Mouse (Mus musculus) midbrain, embryonic 12.5 days (tissue): ENCODE measurements around the gene Akap10. TPM values are rescaled to one million over a fixed set of nuclear protein-coding genes. Genes with fewer than 3 reads are reported as not detected.

Experiments
- ATAC-seq: fragments of 200-750 bp; cut with Nextera tagmentation; 2 replicates; pipeline ENCODE4 v1.8.0; 2017; ENCODE audit warnings: low read depth, moderate TSS enrichment, moderate library complexity; ENCODE audit not compliant: low FRiP score
- H3K27ac ChIP-seq: fragments of 300-500 bp; sonication (generic); replicated peaks from 2 replicates; pipeline ENCODE4 v1.5.1; 2016; ENCODE audit warnings: mild to moderate bottlenecking
- H3K27me3 ChIP-seq: fragments of 300-500 bp; sonication (generic); 2 replicates; pipeline ENCODE4 v1.6.1; 2016; ENCODE audit warnings: mild to moderate bottlenecking
- H3K36me3 ChIP-seq: fragments of 300-500 bp; sonication (generic); 2 replicates; pipeline ENCODE4 v1.6.1; 2016
- H3K4me1 ChIP-seq: fragments of 300-500 bp; sonication (generic); 2 replicates; pipeline ENCODE4 v1.6.1; 2016
- H3K4me2 ChIP-seq: fragments of 300-500 bp; sonication (generic); replicated peaks from 2 replicates; pipeline ENCODE4 v1.6.1; 2016; ENCODE audit warnings: mild to moderate bottlenecking, moderate library complexity
- H3K4me3 ChIP-seq: fragments of 300-500 bp; sonication (generic); 2 replicates; pipeline ENCODE4 v1.5.1; 2016; ENCODE audit warnings: mild to moderate bottlenecking
- H3K9ac ChIP-seq: fragments of 300-500 bp; sonication (generic); replicated peaks from 2 replicates; pipeline ENCODE4 v1.6.1; 2016; ENCODE audit warnings: mild to moderate bottlenecking, moderate library complexity
- H3K9me3 ChIP-seq: fragments of 300-500 bp; sonication (generic); 2 replicates; pipeline ENCODE4 v1.6.1; 2016; ENCODE audit warnings: mild to moderate bottlenecking
- WGBS: fragments of 180-500 bp; shearing (Covaris S2); methylation state at CpG from one replicate; pipeline ENCODE4 v1.1.7; 2016; 5-methylcytosine and 5-hydroxymethylcytosine counted together
- polyA plus RNA-seq: library from polyadenylated mRNA; unstranded; fragments of >200 nt; fragmentation: Nextera tagmentation; extraction: Ambion mirVana; gene quantifications from 2 replicates; pipeline ENCODE4 v1.2.1, GENCODE M21; 2016

Gene Akap10
- polyA plus RNA-seq, 1 experiment from 2014 or later, result 19.0 TPM

DNA sequence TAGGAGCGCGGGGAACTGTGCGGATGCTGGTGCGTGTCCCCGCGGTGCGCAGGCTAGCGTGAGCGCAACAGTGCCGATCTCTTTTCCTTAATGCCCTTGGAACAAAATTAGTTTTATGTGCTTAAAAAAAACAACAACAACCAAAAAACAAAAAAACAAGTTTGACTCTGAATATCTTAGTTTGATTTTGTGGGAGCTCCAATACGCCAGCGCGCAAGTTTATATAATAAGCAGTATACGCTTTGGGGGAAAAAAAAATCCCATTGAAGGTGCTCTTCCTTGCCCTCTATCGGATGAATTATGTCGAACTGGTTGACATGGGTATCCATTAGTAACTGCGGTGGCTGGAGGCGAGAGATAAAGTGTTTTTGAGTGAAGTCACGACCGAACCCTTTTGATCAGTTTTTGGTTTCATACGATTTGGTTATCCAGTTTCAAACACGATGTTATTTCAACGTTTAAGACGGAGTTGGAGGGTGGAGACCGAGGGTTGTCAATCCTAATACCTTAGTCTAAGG lies 27.3 kb upstream of the Akap10 start:
- H3K36me3 ChIP-seq, result no peaks in the 10 kb centered on the region
- H3K27me3 ChIP-seq, result peaks cover 24% of the 10 kb centered on the region
- H3K27ac ChIP-seq, result no peak overlapping the region
- H3K4me3 ChIP-seq, result peak overlapping the region; percentile 72
- peak overlapping the region; percentile 63 for H3K9ac ChIP-seq
- no peaks in the 10 kb centered on the region for H3K9me3 ChIP-seq
- ATAC-seq, result no peak
- H3K4me2 ChIP-seq, result peak overlapping the region; percentile 100
- H3K4me1 ChIP-seq, result no peaks in the 10 kb centered on the region; the same call in 1 of the 2 replicates
- 6% methylated on average over 25 of the region's 25 CpGs for WGBS

DNA sequence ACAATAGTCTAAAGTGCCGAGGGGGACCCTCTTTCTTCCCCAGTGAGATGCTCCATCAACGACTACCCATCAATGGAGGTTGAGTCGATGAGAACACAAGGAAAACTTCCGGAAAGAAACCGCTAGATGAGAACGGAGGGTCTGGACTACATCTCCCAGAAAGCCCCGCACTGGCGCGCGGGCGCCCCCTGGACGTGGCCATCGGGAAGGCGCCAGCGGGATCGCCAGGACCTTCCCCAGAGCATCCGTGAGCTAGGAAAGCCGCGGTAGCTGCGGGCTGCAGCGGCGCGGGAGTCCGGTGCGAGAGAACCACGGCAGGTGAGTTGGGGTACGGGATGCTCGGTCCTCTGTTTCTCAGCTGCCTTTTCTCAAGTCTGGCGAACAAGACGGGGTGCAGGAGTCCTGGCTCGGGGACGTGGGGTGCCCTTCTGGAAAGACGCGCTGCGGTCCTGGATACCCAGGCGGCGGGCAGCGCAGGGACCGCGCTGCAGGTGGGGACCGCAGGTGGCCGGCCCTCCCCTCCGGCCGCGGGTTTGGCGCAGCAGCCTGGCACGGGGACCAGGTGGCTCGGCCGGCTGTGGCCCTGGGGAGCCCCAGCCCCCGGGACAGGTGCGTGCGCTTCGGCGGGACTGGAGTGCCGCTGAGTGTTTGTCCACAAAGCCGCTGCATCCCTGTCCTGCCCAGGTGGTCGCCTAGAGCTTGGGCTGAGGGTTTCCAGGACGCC lies 26.7 kb upstream of the Akap10 start, which contains the start of gene Specc1:
Gene Specc1 (plus strand): TSS at position 192 of the 724 bp plus-strand sequence.
- whole genome bisulfite sequencing, result under 1% methylated on average over 52 of the region's 58 CpGs
- Histone ChIP-seq H3K36me3 (no peaks in the 10 kb centered on the region), H3K9ac (peak within 1 kb of the TSS; percentile 63), H3K4me2 (peak within 1 kb of the TSS; percentile 100), H3K4me3 (peak within 1 kb of the TSS; percentile 72), H3K27me3 (peaks cover 24% of the 10 kb centered on the region), H3K27ac (no peak within 1 kb of the TSS), H3K9me3 (no peaks in the 10 kb centered on the region), H3K4me1 (no peaks in the 10 kb centered on the region; the same call in 1 of the 2 replicates)
- peak; percentile 94 for ATAC-seq

DNA sequence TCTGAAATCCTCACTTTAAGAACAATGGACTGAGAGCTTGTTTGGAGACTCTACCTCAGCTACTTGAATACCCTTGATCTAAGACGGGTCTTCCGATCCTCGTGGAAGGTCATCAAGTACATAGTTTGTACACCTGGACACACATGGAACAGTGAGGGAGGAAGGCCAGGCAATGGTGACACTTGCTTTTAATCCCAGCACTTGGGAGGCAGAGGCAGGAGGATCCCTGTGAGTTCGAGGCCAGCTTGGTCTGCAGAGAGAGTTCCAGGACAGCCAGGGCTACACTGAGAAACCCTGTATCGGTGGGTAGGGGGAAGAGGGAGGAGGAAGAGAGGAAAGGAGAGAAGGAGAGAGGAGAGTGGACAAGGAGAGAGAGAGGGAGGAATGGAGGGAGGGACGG lies 25.9 kb upstream of the Akap10 start:
- Histone ChIP-seq H3K27ac (no peak overlapping the region), H3K4me2 (peak overlapping the region; percentile 100), H3K36me3 (no peaks in the 10 kb centered on the region), H3K4me3 (no peak overlapping the region; the same call in 1 of the 2 replicates), H3K27me3 (peaks cover 24% of the 10 kb centered on the region), H3K9ac (no peak overlapping the region), H3K9me3 (no peaks in the 10 kb centered on the region), H3K4me1 (no peaks in the 10 kb centered on the region; the same call in 1 of the 2 replicates)
- WGBS, result 80% methylated on average over 6 of the region's 6 CpGs
- no peak for ATAC-seq

DNA sequence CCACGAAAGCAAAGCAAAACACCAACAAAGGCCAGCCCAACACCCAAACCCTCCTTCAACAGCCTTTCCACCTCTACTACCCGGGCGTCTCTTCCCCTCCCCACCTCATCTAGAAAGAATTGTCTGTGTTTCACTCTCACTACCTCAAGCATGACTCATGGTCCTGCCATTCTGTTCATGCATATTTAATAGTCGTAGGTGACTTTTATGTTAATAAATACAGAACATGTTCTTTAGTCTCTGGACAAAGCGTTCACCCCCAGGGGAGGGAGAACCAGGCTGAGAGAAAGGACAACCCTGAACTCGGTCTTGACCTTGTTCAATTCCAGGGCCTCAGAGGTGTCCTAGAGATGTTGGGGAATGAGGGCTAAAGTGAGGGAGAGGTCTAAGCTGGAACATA lies 25.1 kb upstream of the Akap10 start:
- ATAC-seq, result no peak

DNA sequence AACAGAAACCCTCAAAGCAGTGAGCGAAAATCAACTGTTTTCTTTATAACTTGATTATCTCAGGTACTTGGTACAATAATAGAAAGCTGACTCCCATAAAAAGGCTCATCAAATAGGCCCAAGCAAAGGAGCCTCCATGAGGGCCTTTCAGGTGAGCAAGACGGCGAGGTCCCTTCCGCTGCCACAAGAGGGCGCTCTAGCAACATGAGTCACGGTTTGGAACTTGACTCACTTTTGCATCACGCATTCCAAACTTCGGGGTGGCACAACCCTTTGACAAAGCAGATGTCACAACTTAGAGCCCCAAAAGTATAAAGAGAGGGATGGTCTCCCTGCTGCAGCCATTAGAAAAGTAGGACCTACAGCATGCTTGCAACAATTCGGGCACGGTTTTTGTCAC lies 20.6 kb upstream of the Akap10 start:
- no peaks in the 10 kb centered on the region for H3K27me3 ChIP-seq
- no peak overlapping the region for H3K27ac ChIP-seq
- H3K9me3 ChIP-seq, result no peaks in the 10 kb centered on the region
- WGBS, result 20% methylated on average over 10 of the region's 10 CpGs
- ATAC-seq, result no peak
- no peaks in the 10 kb centered on the region for H3K36me3 ChIP-seq
- H3K4me2 ChIP-seq, result no peak overlapping the region
- H3K4me1 ChIP-seq, result no peaks in the 10 kb centered on the region
- H3K4me3 ChIP-seq, result no peak overlapping the region
- H3K9ac ChIP-seq, result no peak overlapping the region

More for the DNA sequence above, 25.1 kb upstream of the Akap10 start:
- Histone ChIP-seq H3K27ac (no peak overlapping the region), H3K9ac (no peak overlapping the region), H3K4me1 (no peaks in the 10 kb centered on the region; the same call in 1 of the 2 replicates), H3K9me3 (no peaks in the 10 kb centered on the region), H3K36me3 (no peaks in the 10 kb centered on the region), H3K4me3 (no peak overlapping the region), H3K27me3 (peaks cover 24% of the 10 kb centered on the region), H3K4me2 (no peak overlapping the region)
- 82% methylated on average over 6 of the region's 6 CpGs for WGBS

DNA sequence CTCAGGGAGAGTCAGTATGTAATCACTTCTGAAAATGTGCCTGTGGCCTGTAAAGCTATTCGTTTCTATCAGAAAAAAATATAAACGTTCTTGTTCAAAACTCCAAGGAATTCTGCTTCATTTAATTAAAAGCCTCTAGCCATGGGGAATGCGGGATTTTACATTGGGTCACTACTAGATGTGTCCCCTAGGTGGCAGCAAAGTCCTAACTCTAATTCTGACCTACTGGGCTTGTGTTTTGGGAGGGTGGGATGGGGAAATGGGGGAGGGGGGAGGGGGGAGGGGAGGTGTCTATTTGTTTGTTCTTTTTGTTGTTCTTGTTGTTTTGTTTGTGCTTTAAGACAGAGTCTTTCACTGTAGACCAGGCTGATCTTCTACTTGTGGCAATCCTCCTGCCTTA lies 19.3 kb upstream of the Akap10 start:
- WGBS, result 2% methylated on average over 3 of the region's 3 CpGs
- no peak overlapping the region for H3K9ac ChIP-seq
- no peaks in the 10 kb centered on the region for H3K36me3 ChIP-seq
- H3K27ac ChIP-seq, result no peak overlapping the region
- no peak for ATAC-seq
- no peaks in the 10 kb centered on the region for H3K9me3 ChIP-seq
- no peaks in the 10 kb centered on the region for H3K27me3 ChIP-seq
- no peak overlapping the region for H3K4me3 ChIP-seq
- H3K4me2 ChIP-seq, result no peak overlapping the region
- H3K4me1 ChIP-seq, result no peaks in the 10 kb centered on the region

DNA sequence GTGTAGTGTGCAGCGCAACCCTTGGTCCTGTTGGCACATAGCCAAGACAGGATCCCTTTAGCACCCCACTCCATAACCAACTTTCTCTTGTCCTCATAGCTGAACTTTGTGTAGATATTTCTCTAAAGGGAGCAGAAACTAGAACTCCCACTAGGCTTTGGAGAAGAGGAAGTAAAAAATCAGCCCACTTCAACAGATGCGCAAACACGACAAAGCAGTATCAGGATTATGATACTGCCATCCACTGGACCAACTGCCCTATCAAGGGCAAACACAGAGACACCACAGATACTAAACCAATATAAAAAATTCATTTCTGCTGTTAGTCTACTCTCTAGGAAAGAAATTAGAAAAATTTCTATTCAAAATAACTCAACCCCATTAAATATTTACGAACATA lies 16.6 kb upstream of the Akap10 start:
- no peaks in the 10 kb centered on the region for H3K27me3 ChIP-seq
- 94% methylated on average over 4 of the region's 4 CpGs for WGBS
- no peaks in the 10 kb centered on the region for H3K4me1 ChIP-seq
- H3K4me2 ChIP-seq, result no peak overlapping the region
- no peak overlapping the region for H3K27ac ChIP-seq
- H3K9me3 ChIP-seq, result no peaks in the 10 kb centered on the region
- no peak for ATAC-seq
- H3K9ac ChIP-seq, result no peak overlapping the region
- H3K36me3 ChIP-seq, result no peaks in the 10 kb centered on the region
- H3K4me3 ChIP-seq, result no peak overlapping the region

DNA sequence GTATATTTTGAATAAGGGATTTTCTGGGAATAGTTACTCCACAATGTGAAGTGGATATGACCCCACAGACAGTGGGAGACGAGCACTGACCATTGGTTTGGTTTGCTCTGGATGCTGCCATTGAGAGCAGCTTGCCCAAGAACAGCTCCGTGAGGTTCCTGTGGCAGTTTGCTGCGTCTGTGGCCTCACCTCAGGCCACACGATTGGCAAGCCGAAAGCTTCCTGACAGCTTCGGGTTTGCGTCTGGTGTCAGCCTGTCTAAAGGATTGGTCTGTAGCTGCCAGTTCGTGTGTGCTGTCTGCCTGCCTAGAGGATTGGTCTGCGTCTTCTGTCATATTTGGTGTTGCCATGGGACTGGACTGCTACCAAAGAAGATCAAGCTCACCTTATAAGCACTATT lies 14.4 kb upstream of the Akap10 start:
- Histone ChIP-seq H3K4me2 (no peak overlapping the region), H3K9me3 (no peaks in the 10 kb centered on the region), H3K36me3 (no peaks in the 10 kb centered on the region), H3K4me1 (no peaks in the 10 kb centered on the region), H3K4me3 (no peak overlapping the region), H3K9ac (no peak overlapping the region), H3K27ac (no peak overlapping the region), H3K27me3 (no peaks in the 10 kb centered on the region)
- ATAC-seq, result no peak
- WGBS, result 84% methylated on average over 9 of the region's 9 CpGs

DNA sequence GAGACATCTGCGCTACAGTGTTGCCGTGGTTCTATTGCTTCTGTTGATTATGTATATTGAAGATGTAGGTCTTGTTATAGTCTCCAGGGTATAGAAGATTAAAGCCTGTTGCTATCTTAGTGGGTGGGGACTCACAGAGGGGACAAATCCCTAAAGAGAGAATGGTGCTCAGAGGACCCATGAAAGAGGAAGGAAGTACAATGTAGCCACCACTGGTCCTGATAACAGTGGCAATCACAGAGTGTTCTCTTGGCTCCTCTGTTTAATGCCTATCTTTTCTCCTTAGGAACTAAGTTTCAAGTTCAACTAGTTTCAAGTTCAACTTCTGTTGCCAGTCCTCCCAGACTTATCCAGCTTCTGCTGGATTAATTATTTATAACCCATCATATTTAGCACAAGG lies 12.9 kb upstream of the Akap10 start:
- H3K9me3 ChIP-seq, result no peaks in the 10 kb centered on the region
- H3K27me3 ChIP-seq, result no peaks in the 10 kb centered on the region
- no peak for ATAC-seq
- no peak overlapping the region for H3K4me2 ChIP-seq
- WGBS, result 88% methylated on average over 2 of the region's 2 CpGs
- no peaks in the 10 kb centered on the region for H3K4me1 ChIP-seq
- no peak overlapping the region for H3K4me3 ChIP-seq
- H3K36me3 ChIP-seq, result no peaks in the 10 kb centered on the region
- H3K9ac ChIP-seq, result no peak overlapping the region
- no peak overlapping the region for H3K27ac ChIP-seq

DNA sequence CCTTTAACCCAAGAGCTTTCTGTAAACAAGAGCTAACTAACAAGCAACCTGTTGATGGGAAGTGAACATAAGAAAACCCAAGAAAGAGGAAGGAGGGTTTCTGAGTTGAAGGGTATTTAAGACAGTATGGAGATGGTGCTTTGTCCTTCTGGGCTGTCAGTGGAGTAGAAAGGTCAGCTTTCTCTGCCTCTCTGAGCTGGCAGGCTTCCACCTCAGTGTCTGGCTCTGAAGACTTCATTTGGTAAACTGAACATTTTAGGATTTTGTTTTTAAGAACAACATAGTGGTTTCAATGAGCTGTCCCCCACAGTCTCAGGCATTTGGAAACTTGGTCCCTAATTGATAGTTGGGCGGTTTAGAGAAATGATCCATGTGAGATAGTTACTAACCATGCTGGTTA lies 7.7 kb upstream of the Akap10 start:
- Histone ChIP-seq H3K9ac (no peak overlapping the region), H3K4me1 (no peaks in the 10 kb centered on the region), H3K27ac (no peak overlapping the region), H3K27me3 (no peaks in the 10 kb centered on the region), H3K9me3 (no peaks in the 10 kb centered on the region), H3K4me3 (no peak overlapping the region), H3K4me2 (no peak overlapping the region), H3K36me3 (no peaks in the 10 kb centered on the region)
- no peak for ATAC-seq
- WGBS, result 95% methylated on average over 1 of the region's 1 CpGs

DNA sequence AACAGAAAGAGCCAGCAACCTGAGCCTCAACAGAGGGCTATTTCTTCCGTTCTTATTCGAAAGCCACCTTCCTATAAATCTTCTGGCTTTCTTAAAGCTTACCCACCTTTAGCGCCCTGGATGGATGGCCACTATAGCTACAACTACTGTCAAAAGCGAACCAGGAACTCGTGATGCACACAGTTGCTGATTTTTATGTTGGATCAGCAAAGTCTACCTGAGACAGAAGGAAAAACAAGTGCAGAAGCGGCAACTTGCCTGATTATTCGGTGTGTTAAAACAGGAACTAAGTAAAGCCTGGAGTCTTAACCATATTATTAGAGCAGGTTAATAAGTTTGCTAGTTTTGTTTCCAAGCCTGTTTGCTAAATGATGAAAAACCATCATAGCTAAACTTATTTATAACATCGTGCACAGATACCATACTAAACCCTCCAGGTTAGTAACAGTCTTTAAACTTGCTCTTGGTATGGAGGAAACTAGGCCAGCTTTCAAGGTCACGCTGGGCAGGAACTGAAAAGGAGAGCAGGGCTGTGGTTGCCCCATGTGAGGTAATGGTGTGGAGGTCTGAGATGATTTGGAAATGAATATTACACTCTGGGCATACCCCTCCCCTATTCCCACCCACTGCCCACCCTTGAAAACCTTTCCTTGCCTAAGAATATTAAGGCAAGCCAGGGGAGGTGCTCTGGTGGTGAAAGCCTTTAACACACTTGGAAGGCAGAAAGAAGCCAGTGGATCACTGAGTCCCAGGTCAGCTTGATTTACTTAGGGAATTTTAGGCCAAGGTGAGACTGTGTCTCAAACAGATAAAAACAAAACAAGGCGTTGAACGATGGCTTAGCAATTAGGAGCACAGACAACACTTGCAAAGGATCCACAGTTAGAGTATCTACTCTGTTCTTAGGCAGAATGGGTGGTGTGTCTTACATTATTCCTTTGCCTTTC lies 861 bp upstream of the Akap10 start:
- Histone ChIP-seq H3K27me3 (no peaks in the 10 kb centered on the region), H3K4me3 (peak overlapping the region; percentile 82), H3K9ac (peak overlapping the region; percentile 88), H3K4me1 (peaks cover 15% of the 10 kb centered on the region), H3K4me2 (peak overlapping the region; percentile 63), H3K36me3 (no peaks in the 10 kb centered on the region), H3K9me3 (no peaks in the 10 kb centered on the region), H3K27ac (peak overlapping the region; percentile 91)
- no peak; the same call in 1 of the 2 replicates for ATAC-seq
- 21% methylated on average over 11 of the region's 11 CpGs for WGBS
